Mouse (Mus musculus) heart, embryonic 15.5 days (tissue): ENCODE data around the gene Cryab. TPM values are rescaled to one million over a fixed set of nuclear protein-coding genes. Genes with fewer than 3 reads are reported as not detected.
A peak's percentile ranks its signal among the peaks of the same experiment; 100 is the strongest.

ENCODE experiments used
- ATAC-seq: fragments of 200-750 bp; cut with Nextera tagmentation; replicated peaks from 2 replicates; pipeline ENCODE4 v1.8.0; 2017; ENCODE audit warnings: low read depth, moderate TSS enrichment; ENCODE audit not compliant: insufficient number of reproducible peaks, insufficient read depth, low FRiP score
- H3K27ac ChIP-seq: fragments of 300-500 bp; sonication (generic); 2 replicates; pipeline ENCODE4 v1.5.1; 2015; ENCODE audit warnings: mild to moderate bottlenecking, inconsistent platforms
- H3K27me3 ChIP-seq: fragments of 300-500 bp; sonication (generic); 2 replicates; pipeline ENCODE4 v1.6.1; 2015; ENCODE audit warnings: inconsistent platforms
- H3K36me3 ChIP-seq: fragments of 300-500 bp; sonication (generic); 2 replicates; pipeline ENCODE4 v1.6.1; 2015; ENCODE audit warnings: mild to moderate bottlenecking, inconsistent platforms
- H3K4me1 ChIP-seq: fragments of 300-500 bp; sonication (generic); replicated peaks from 2 replicates; pipeline ENCODE4 v1.6.1; 2015; ENCODE audit warnings: inconsistent platforms
- H3K4me2 ChIP-seq: fragments of 300-500 bp; sonication (generic); 2 replicates; pipeline ENCODE4 v1.6.1; 2015; ENCODE audit warnings: inconsistent platforms, mild to moderate bottlenecking, moderate library complexity
- H3K4me3 ChIP-seq: fragments of 300-500 bp; sonication (generic); 2 replicates; pipeline ENCODE4 v1.5.1; 2015; ENCODE audit warnings: mild to moderate bottlenecking, inconsistent platforms
- H3K9ac ChIP-seq: fragments of 300-500 bp; sonication (generic); 2 replicates; pipeline ENCODE4 v1.6.1; 2015; ENCODE audit warnings: mild to moderate bottlenecking, inconsistent platforms
- H3K9me3 ChIP-seq: fragments of 300-500 bp; sonication (generic); replicated peaks from 2 replicates; pipeline ENCODE4 v1.6.1; 2016; ENCODE audit warnings: inconsistent platforms
- WGBS: fragments of 180-500 bp; shearing (Covaris S2); methylation state at CpG from one replicate; pipeline ENCODE4 v1.1.7; 2015; ENCODE audit warnings: mixed read lengths; 5-methylcytosine and 5-hydroxymethylcytosine counted together
- polyA plus RNA-seq: library from polyadenylated mRNA; unstranded; fragments of >200 nt; fragmentation: Nextera tagmentation; extraction: Ambion mirVana; gene quantifications from 2 replicates; pipeline ENCODE4 v1.2.1, GENCODE M21; 2015

Gene Cryab
- polyA plus RNA-seq, 1 experiment from 2014 or later, result 1,330 TPM

- Histone ChIP-seq H3K27ac (peak within 1 kb of the TSS; percentile 98), H3K4me1 (peaks cover 18% of the 10 kb centered on the region), H3K9ac (peak within 1 kb of the TSS; percentile 74), H3K4me3 (peak within 1 kb of the TSS; percentile 79), H3K4me2 (peak within 1 kb of the TSS; percentile 88), H3K27me3 (no peaks in the 10 kb centered on the region), H3K36me3 (no peaks in the 10 kb centered on the region; the same call in 1 of the 2 replicates), H3K9me3 (no peaks in the 10 kb centered on the region)
- peak; percentile 98 for ATAC-seq
- 3% methylated on average over 59 of the region's 59 CpGs for WGBS
Measured at GRCm38 (mm10) chr9:50768107-50769002, 17.2 kb downstream of the Cryab start, which contains the start of gene Fdxacb1. TSS of gene Fdxacb1 (plus strand) at chr9:50768236.

GRCm38 (mm10) chr9:50770011-50770410 lies 18.9 kb downstream of the Cryab start:
- no peak for ATAC-seq
- Histone ChIP-seq H3K27ac (no peak overlapping the region), H3K4me3 (no peak overlapping the region), H3K36me3 (no peaks in the 10 kb centered on the region; the same call in 1 of the 2 replicates), H3K27me3 (no peaks in the 10 kb centered on the region), H3K9ac (no peak overlapping the region), H3K4me2 (no peak overlapping the region), H3K4me1 (peaks cover 26% of the 10 kb centered on the region), H3K9me3 (no peaks in the 10 kb centered on the region)
- 74% methylated on average over 2 of the region's 2 CpGs for WGBS

DNA sequence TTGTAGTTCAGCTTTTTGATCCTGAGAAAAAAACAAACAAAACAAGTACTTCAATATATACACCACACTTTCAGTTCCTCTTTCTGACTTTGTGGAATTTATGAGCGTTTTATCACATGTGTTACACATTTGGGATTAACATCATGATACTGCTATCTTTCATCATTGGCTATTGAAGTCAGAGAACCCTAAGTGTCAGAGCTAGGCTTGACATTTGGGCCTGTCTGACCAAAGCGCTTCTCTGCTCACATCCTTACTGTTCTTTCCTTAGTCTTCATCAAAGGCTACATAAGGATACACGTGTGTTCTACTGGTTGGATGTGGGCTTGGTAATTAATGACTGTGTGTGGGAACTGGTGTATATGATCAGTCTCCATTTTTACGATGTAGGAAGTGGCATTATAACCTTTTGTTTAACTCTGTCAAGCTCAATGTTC lies 22.9 kb downstream of the Cryab start:
- peaks cover 9% of the 10 kb centered on the region for H3K36me3 ChIP-seq
- H3K4me2 ChIP-seq, result peak overlapping the region; percentile 79
- H3K27ac ChIP-seq, result no peak overlapping the region
- no peak for ATAC-seq
- WGBS, result 64% methylated on average over 4 of the region's 4 CpGs
- peaks cover 25% of the 10 kb centered on the region for H3K4me1 ChIP-seq
- no peaks in the 10 kb centered on the region for H3K27me3 ChIP-seq
- H3K9ac ChIP-seq, result no peak overlapping the region
- H3K4me3 ChIP-seq, result no peak overlapping the region
- no peaks in the 10 kb centered on the region for H3K9me3 ChIP-seq

DNA sequence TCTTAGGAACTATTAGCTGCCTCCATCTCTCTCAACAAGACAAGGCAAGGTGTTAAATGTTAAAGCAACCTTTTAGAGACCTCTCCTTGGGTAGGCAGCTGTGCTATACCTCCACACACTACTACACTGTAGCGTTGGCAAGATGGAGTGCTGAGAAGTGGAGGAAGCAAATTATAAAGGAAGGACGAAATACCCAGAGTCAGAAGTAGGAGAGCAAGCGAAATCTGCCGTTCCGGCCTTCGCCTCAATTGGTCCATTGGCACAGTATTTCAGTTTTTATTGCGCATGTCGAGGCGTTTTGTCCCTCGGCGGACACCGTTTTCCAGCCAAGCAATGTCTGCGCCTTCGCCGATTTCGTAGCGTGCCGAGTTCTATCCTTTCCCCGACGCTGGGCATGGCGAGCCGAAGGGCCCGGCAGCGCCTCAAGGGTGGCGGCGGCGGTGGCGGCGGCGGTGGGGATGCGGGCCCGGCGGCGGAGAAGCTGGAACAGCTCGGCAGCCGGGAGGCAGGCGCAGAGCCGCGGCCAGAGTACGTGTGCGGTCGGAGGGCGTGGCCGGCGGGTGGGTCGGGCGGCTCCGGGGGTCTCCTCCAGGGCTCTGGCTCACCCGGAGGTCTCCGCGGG lies 24.0 kb downstream of the Cryab start, which contains the start of the genes Alg9 and 1110032A03Rik:
TSS of gene Alg9 (plus strand) at position 29 of the 622 bp plus-strand sequence.
TSS of gene 1110032A03Rik (minus strand) at position 530 of the 622 bp plus-strand sequence.
- H3K36me3 ChIP-seq, result peaks cover 19% of the 10 kb centered on the region
- WGBS, result under 1% methylated on average over 38 of the region's 51 CpGs
- ATAC-seq, result peak; percentile 76

DNA sequence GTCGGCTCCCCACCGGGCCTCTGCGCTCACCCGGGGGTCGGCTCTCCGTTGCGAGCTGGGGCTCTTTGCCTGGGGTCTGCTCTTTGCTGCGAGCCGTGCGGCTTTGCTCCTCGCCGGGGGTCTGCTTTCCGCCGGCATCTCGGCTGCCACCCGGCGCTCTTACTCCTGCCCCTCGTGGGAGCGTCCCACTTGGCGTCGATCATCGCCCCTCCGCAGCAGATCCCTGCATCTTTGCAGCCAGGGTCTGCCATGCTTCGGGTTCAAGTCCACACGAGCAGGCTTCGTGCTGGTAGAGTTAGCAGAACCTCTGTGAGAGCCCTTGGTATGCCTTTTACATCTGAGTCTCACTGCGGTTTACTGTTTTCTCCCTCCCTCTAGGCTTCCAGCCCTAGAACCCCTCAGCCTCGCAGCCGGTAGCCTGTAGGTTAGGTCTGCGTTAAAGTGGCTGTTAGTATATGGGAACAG lies 24.6 kb downstream of the Cryab start:
- Histone ChIP-seq H3K27ac (peak overlapping the region; percentile 58), H3K4me3 (peak overlapping the region; percentile 72), H3K4me1 (peaks cover 17% of the 10 kb centered on the region), H3K9me3 (no peaks in the 10 kb centered on the region), H3K9ac (peak overlapping the region; percentile 92), H3K27me3 (no peaks in the 10 kb centered on the region), H3K36me3 (peaks cover 25% of the 10 kb centered on the region), H3K4me2 (peak overlapping the region; percentile 79)
- WGBS, result under 1% methylated on average over 23 of the region's 30 CpGs
- peak; percentile 39; the same call in 1 of the 2 replicates for ATAC-seq

More for the DNA sequence above, 24.0 kb downstream of the Cryab start, which contains the start of the genes Alg9 and 1110032A03Rik:
- peak within 1 kb of the TSS; percentile 79 for H3K4me2 ChIP-seq
- H3K27me3 ChIP-seq, result no peaks in the 10 kb centered on the region
- no peaks in the 10 kb centered on the region for H3K9me3 ChIP-seq
- H3K27ac ChIP-seq, result peak within 1 kb of the TSS; percentile 58
- H3K4me1 ChIP-seq, result peaks cover 17% of the 10 kb centered on the region
- peak within 1 kb of the TSS; percentile 72 for H3K4me3 ChIP-seq
- H3K9ac ChIP-seq, result peak within 1 kb of the TSS; percentile 92

DNA sequence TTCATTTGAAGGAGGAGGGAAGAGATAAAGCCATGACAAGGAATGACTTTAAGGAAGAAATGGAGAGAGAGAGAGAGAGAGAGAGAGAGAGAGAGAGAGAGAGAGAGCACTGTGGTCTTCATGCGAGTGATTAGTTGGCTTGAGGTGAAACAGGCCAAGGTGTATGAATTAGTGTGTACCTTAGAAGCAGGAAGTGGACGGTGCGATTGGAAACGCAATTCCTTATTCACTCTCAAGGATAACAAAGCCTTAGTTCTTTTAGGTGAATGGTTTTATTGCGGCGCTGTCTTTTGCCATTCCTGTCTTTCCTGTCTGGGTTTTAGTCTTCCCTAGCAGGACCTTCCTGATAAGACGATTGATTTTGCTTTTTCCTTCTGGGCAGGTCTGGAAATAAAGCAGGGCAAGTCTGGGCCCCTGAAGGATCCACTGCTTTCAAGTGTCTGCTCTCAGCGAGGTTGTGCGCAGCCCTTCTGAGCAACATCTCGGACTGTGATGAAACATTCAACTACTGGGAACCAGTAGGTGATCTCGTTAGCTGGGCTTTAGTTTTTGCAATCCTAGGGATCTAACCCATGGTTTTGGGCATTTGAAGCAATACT lies 25.1 kb downstream of the Cryab start:
- Histone ChIP-seq H3K9ac (peak overlapping the region; percentile 92), H3K4me3 (peak overlapping the region; percentile 72), H3K9me3 (no peaks in the 10 kb centered on the region), H3K27ac (no peak overlapping the region), H3K27me3 (no peaks in the 10 kb centered on the region), H3K4me1 (peaks cover 17% of the 10 kb centered on the region), H3K36me3 (peaks cover 31% of the 10 kb centered on the region), H3K4me2 (peak overlapping the region; percentile 79)
- ATAC-seq, result no peak
- WGBS, result 58% methylated on average over 11 of the region's 11 CpGs

DNA sequence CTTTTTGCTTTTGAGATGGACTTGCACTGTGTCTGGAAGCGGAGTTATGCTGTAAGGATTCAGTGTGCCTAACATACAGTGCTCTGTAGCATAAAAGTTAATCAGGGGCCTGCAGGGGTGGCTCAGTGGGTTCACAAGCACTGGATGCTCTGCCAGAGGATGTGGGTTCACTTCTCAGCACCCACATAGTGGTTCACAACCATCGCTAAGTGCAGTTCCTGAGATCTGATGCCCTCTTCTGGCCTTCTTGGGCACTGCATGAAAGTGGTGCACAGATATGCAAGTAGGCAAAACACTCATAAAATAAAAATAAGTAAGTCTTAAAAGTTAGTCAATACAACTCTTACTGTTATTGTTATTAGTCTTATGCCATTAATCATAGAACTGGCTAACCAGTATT lies 31.0 kb downstream of the Cryab start:
- ATAC-seq, result no peak
- WGBS, result 84% methylated on average over 2 of the region's 2 CpGs
- Histone ChIP-seq H3K9me3 (no peaks in the 10 kb centered on the region), H3K4me1 (no peaks in the 10 kb centered on the region), H3K4me3 (no peak overlapping the region), H3K27ac (no peak overlapping the region), H3K27me3 (no peaks in the 10 kb centered on the region), H3K9ac (no peak overlapping the region), H3K36me3 (peaks cover 76% of the 10 kb centered on the region), H3K4me2 (no peak overlapping the region)

DNA sequence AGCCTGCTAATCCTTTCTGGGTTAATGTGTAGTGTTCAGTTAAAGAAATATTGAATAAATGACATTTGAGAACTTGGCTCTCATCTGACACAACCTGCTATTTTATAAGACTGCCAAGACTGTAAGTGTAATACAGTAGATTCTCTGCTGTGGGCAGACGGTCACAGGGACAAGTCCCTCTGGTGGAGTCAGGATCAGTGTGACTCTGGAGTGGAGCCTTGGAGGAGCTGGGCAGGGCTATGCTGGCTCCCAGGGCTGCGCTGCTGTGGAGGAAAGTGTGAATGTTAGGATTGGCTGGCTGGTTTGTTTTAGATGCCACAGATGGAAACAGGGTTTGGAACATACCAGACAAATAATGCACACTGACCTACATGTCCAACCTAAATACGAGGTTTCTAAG lies 44.1 kb downstream of the Cryab start:
- Histone ChIP-seq H3K4me2 (no peak overlapping the region), H3K9ac (no peak overlapping the region), H3K36me3 (peaks cover 21% of the 10 kb centered on the region), H3K27me3 (no peaks in the 10 kb centered on the region), H3K4me1 (no peaks in the 10 kb centered on the region), H3K9me3 (no peaks in the 10 kb centered on the region), H3K4me3 (no peak overlapping the region), H3K27ac (no peak overlapping the region)
- 91% methylated on average over 3 of the region's 3 CpGs for WGBS
- ATAC-seq, result no peak

- Histone ChIP-seq H3K4me1 (no peaks in the 10 kb centered on the region), H3K36me3 (peaks cover 23% of the 10 kb centered on the region), H3K9ac (no peak overlapping the region), H3K27ac (no peak overlapping the region), H3K9me3 (no peaks in the 10 kb centered on the region), H3K4me3 (no peak overlapping the region), H3K27me3 (no peaks in the 10 kb centered on the region), H3K4me2 (no peak overlapping the region)
- ATAC-seq, result no peak
- 91% methylated on average over 8 of the region's 8 CpGs for WGBS
Measured at GRCm38 (mm10) chr9:50796776-50797175, 45.7 kb downstream of the Cryab start.

- H3K4me3 ChIP-seq, result no peak overlapping the region
- peaks cover 20% of the 10 kb centered on the region for H3K36me3 ChIP-seq
- 94% methylated on average over 7 of the region's 7 CpGs for WGBS
- no peaks in the 10 kb centered on the region for H3K27me3 ChIP-seq
- H3K9me3 ChIP-seq, result no peaks in the 10 kb centered on the region
- H3K27ac ChIP-seq, result no peak overlapping the region
- no peaks in the 10 kb centered on the region for H3K4me1 ChIP-seq
- no peak for ATAC-seq
- no peak overlapping the region for H3K4me2 ChIP-seq
- H3K9ac ChIP-seq, result no peak overlapping the region
Measured at GRCm38 (mm10) chr9:50797641-50798040, 46.5 kb downstream of the Cryab start.

DNA sequence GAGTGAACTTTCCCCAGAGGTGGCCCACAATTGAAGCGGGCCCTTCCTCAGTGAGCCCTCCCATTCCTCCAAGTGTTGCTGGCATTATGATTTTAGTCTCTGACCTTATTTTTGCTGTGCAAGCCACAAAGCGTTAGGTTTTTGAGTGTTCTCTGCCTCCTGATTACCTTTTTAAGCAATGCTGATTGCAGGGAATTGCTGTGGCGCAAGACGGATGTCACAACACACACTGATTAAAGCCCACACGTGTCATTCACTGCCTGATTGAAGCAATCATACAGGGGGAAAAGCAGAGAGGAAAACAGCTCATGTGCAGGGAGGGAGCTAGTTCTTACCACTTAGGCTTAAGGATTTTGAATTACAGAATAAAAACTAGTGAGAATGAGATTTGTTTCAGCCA lies 47.2 kb downstream of the Cryab start:
- Histone ChIP-seq H3K27me3 (no peaks in the 10 kb centered on the region), H3K9ac (no peak overlapping the region), H3K27ac (no peak overlapping the region), H3K4me1 (no peaks in the 10 kb centered on the region), H3K4me3 (no peak overlapping the region), H3K9me3 (no peaks in the 10 kb centered on the region), H3K36me3 (peaks cover 24% of the 10 kb centered on the region), H3K4me2 (no peak overlapping the region)
- ATAC-seq, result no peak
- WGBS, result 84% methylated on average over 5 of the region's 5 CpGs
